Mouse (Mus musculus): ENCODE measurements around the gene Snph. TPM values are rescaled to one million over a fixed set of nuclear protein-coding genes. Genes with fewer than 3 reads are reported as not detected.
"Not testable (repeated sequence)": the region's sequence is repeated elsewhere in the genome, so short reads cannot be mapped to it uniquely, and the experiment has no call there.

Snph gene
- total RNA-seq, 2 experiments from 2014 or later = 328 to 329 TPM

DNA sequence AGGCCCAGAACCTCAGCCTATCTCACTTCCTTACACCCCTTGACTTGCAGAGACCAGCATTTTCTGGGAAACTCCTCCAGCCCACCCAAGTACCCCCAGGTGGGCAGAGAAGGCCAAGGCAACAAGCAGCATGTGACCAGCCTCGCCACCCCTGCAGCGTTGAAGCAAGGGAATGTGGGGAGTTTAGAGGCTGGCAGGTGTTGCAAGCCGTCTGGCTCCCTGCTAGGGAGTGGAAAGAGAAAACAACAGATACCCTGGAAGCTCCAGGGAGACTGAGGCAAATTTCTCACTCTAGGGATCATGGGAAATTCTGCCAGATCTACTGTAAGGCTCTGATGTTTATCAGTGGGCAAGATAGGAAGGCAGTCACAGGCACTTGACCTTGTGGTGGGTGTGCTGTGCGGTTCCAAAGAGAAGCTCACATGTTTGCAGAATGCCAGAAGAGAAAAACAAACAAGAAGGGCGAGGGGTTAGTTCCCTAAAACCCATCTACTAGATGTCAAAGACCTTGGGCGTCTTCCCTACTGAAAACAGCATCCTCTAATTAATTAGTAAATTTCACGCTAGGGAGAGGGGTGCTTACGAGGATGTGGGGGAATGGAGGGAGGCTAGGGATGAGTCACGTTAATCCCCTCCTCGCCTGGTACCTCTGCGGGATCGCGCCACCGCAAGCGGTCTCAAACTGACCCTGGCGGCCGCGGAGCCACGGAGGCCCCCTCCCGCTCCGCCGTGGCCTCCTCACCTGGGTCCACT lies 811 bp downstream of the Snph start:
- peak in 1 of 2 experiments; percentile 38 for DNase-seq (ENCODE audit: extremely low spot score in 1 of 2, low spot score in 2 of 2)
- peak overlapping the region; percentile 99 for H3K27ac ChIP-seq
- intact Hi-C loops (cut with DNase I) = loop anchor here (1.0 to 5.0 kb wide), 5 partner anchors 27 to 89 kb away; partner anchors contain the start of genes Fkbp1a and Tmem74b
- H3K4me3 ChIP-seq = peak overlapping the region; percentile 100
- TF ChIP-seq CTCF (IDR thresholded peaks at IDR 0.05) = no peak

DNA sequence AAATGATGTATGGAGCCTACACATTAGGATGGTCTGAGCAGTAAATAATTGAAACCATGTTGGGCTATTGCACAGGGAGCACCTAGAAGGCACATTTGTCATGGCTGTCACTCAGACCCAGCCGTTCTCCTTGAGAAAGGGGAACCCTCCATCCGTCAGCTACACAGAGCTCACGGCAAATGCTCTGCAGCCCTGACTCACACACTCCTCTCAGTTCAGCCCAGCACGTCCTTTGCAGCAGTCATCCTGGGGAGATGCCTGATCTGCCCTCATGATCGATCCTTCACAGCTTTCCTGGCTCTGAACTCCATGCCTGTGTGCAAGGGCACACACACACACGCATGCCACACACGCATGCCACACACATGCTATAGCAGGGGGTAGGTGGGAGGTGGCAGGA lies 3.1 kb downstream of the Snph start:
- intact Hi-C loops (cut with DNase I) = no loop called here
- Histone ChIP-seq H3K4me3 (peak overlapping the region; percentile 100), H3K27ac (peak overlapping the region; percentile 99)
- TF ChIP-seq CTCF (IDR thresholded peaks at IDR 0.05) = no peak
- peak in 1 of 2 experiments; percentile 29 for DNase-seq (ENCODE audit: extremely low spot score in 1 of 2, low spot score in 2 of 2)

GRCm38 (mm10) chr2:151628011-151628410 lies 4.4 kb downstream of the Snph start:
- intact Hi-C loops (cut with DNase I) = no loop called here
- peak in 1 of 2 experiments; percentile 10 for DNase-seq (ENCODE audit: extremely low spot score in 1 of 2, low spot score in 2 of 2)
- Histone ChIP-seq H3K27ac (peak overlapping the region; percentile 99; the same call in 1 of the 2 replicates), H3K4me3 (no peak overlapping the region; the same call in 1 of the 2 replicates)
- no peak for TF ChIP-seq CTCF (IDR thresholded peaks at IDR 0.05)

DNA sequence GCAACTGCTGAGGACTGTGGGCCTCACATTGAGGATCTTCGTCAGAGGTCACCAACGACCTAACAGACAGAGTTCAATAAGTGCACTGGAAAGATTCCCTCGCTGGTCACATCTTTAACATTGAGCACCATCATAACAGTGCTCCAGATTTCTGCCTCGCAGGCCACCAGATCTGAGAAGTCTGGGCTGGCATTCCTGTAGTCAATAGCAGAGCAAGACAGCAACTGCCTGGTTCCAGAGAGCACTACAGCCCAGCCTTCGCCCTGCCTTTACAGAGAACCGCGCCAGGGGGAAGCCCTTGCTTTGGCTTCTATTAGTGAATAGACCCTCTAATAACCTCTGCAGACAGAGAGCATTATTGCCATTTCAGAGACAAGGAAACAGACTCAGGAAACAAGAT lies 6.1 kb downstream of the Snph start:
- Histone ChIP-seq H3K27ac (no peak overlapping the region), H3K4me3 (no peak overlapping the region)
- peak in 1 of 2 experiments; percentile 7 for DNase-seq (ENCODE audit: extremely low spot score in 1 of 2, low spot score in 2 of 2)
- intact Hi-C loops (cut with DNase I) = no loop called here
- TF ChIP-seq CTCF (IDR thresholded peaks at IDR 0.05) = no peak

GRCm38 (mm10) chr2:151623776-151624175 lies 8.6 kb downstream of the Snph start:
- DNase-seq (ENCODE audit: extremely low spot score in 1 of 2, low spot score in 2 of 2) = peak in 1 of 2 experiments; percentile 10
- TF ChIP-seq CTCF (IDR thresholded peaks at IDR 0.05) = no peak
- intact Hi-C loops (cut with DNase I) = no loop called here
- Histone ChIP-seq H3K4me3 (no peak overlapping the region), H3K27ac (no peak overlapping the region)

GRCm38 (mm10) chr2:151616551-151617329 lies 15.7 kb downstream of the Snph start:
- Histone ChIP-seq H3K27ac (peak overlapping the region; percentile 82), H3K4me3 (no peak overlapping the region)
- intact Hi-C loops (cut with DNase I) = loop anchor here (1.0 to 5.0 kb wide), 2 partner anchors 14 to 104 kb away; no protein-coding TSS in a partner anchor
- TF ChIP-seq CTCF (IDR thresholded peaks at IDR 0.05) = no peak
- no peak for DNase-seq (ENCODE audit: extremely low spot score in 1 of 2, low spot score in 2 of 2)

DNA sequence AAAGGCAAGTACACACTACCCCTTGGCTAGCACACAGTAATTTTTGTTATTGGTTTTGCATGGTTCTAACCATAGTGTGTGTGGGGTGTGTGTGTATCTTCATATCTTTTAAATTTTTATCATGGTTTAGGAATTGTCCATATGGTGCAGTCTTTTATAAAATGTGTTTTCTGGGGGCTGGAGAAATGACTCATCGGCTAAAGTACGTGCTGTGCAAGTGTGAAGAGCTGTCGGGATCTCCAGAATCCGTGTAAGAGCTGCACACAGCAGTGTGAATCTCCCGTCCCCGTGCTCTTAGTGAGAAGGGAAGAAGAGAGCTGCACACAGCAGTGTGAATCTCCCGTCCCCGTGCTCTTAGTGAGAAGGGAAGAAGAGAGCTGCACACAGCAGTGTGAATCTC lies 16.6 kb downstream of the Snph start:
- DNase-seq (ENCODE audit: extremely low spot score in 1 of 2, low spot score in 2 of 2); H3K4me3 ChIP-seq: not testable (repeated sequence)
- intact Hi-C loops (cut with DNase I) = loop anchor here (5.0 kb wide), 1 partner anchor 103 kb away; no protein-coding TSS in a partner anchor
- H3K27ac ChIP-seq = peak overlapping the region; percentile 67

DNA sequence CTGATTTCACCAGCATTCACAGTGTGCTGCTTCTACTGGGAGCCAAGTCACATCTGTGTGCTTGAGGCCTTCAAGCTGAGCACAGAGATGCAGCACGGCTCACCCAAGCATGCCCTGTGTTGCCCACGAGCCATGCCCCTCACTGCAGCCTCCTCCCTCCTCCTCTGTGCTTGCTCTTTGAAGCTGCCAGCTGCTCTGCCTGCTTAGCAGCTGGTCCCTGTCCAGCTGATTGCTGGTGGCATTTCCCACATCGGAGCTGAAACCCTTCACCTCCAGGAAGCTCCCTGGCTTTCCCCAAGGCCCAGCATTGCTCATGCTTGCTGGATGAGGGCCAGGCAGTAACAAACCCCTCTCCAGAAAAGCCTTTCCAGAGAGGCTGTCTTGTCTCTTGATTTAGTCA lies 22.4 kb downstream of the Snph start:
- no peak for DNase-seq (ENCODE audit: extremely low spot score in 1 of 2, low spot score in 2 of 2)
- intact Hi-C loops (cut with DNase I) = no loop called here
- no peak for TF ChIP-seq CTCF (IDR thresholded peaks at IDR 0.05)
- no peak overlapping the region for H3K4me3 ChIP-seq
- H3K27ac ChIP-seq = peak overlapping the region; percentile 61

DNA sequence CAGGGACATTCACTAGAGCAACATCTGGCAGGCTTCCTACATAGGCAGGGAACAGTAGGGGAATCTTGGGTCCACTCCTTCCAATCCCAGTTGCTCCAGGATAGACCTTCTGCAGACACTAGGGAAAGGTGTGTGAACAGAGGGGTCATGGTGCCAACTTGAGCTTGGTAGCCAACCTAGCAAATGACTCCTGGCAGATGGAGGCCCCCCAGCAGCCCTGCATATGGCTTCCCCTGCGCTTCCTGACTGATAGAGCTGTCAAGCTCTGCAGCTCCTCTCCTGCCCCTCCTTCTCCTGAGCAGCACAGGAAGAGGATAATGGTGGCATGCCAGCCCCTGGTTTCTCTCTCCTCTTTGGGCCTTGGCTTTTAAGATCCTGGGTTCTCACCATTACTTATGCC lies 24.0 kb downstream of the Snph start:
- no peak for DNase-seq (ENCODE audit: extremely low spot score in 1 of 2, low spot score in 2 of 2)
- peak overlapping the region; percentile 61 for H3K27ac ChIP-seq
- no peak for TF ChIP-seq CTCF (IDR thresholded peaks at IDR 0.05)
- intact Hi-C loops (cut with DNase I) = no loop called here
- no peak overlapping the region for H3K4me3 ChIP-seq

DNA sequence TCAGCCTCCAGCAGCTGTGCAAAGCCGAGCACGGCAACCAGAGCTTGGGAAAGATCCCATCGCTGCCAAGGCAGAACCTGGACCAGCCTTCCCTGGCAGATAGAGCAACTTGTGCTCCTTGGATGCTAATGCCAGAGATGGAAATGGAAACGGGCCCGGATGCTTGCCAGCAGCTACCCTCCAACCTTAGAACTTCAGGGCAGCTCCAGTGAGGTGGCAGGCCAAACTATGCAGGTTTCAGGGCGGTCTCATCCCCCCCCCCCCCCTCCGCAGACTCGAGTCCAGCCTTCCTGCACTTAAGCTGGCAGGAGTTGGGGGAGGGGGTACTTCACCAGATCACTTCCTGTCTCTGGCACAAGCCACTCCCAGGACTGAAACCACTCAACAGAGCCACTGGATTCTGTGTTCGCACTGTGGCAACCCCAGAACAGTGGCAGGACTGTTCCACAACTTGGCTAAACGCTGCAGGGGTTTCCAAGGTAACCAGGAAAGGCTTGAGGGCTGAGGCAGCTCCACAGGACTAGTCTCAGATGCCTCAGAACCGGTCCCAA lies 26.9 kb downstream of the Snph start:
- intact Hi-C loops (cut with DNase I) = loop anchor here (2.0 kb wide), 1 partner anchor 27 kb away; the partner anchor contains the start of gene Snph

GRCm38 (mm10) chr2:151603630-151604029 lies 28.8 kb downstream of the Snph start:
- Histone ChIP-seq H3K4me3 (no peak overlapping the region), H3K27ac (peak overlapping the region; percentile 82)
- peak in 1 of 2 experiments; percentile 55 for DNase-seq (ENCODE audit: extremely low spot score in 1 of 2, low spot score in 2 of 2)
- no peak for TF ChIP-seq CTCF (IDR thresholded peaks at IDR 0.05)
- intact Hi-C loops (cut with DNase I) = loop anchor here (2.0 kb wide), 1 partner anchor 29 kb away; the partner anchor contains the start of gene Snph

More for the DNA sequence above, 26.9 kb downstream of the Snph start:
- Histone ChIP-seq H3K27ac (peak overlapping the region; percentile 82), H3K4me3 (no peak overlapping the region)
- peak; percentile 70 to 75 for DNase-seq (ENCODE audit: extremely low spot score in 1 of 2, low spot score in 2 of 2)
- no peak for TF ChIP-seq CTCF (IDR thresholded peaks at IDR 0.05)

DNA sequence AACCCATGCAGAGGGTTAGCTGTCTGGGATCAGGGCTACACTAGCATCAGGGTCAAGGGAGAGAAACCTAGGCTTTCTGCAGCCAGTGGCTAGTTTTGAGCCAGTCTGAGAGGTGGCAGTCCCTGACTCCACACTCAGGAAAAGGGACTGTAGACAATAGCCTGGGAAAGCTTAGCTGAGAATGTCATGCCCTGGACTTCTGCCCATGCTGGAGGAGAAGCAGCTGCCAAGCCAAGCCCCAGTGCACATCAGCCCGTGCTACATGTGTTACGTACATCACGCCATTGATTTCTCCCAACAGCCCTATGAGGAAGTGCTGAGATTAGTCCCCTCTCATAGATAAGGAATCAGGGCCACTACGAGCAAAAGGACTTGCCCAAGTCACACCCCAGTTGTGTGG lies 30.3 kb downstream of the Snph start:
- DNase-seq (ENCODE audit: extremely low spot score in 1 of 2, low spot score in 2 of 2) = no peak
- TF ChIP-seq CTCF (IDR thresholded peaks at IDR 0.05) = no peak
- H3K27ac ChIP-seq = peak overlapping the region; percentile 82
- H3K4me3 ChIP-seq = no peak overlapping the region
- intact Hi-C loops (cut with DNase I) = no loop called here
